Mouse (Mus musculus) forebrain, embryonic 15.5 days (tissue): ENCODE measurements around the gene Podn. TPM values are rescaled to one million over a fixed set of nuclear protein-coding genes. Genes with fewer than 3 reads are reported as not detected.

Source experiments
- ATAC-seq: fragments of 200-750 bp; cut with Nextera tagmentation; replicated peaks from 2 replicates; pipeline ENCODE4 v1.8.0; 2017; ENCODE audit warnings: mild to moderate bottlenecking, moderate TSS enrichment, moderate library complexity
- H3K27ac ChIP-seq: fragments of 300-500 bp; sonication (generic); replicated peaks from 2 replicates; pipeline ENCODE4 v1.5.1; 2015; ENCODE audit warnings: mild to moderate bottlenecking, inconsistent platforms
- H3K27me3 ChIP-seq: fragments of 300-500 bp; sonication (generic); 2 replicates; pipeline ENCODE4 v1.6.1; 2015; ENCODE audit warnings: inconsistent platforms
- H3K36me3 ChIP-seq: fragments of 300-500 bp; sonication (generic); 2 replicates; pipeline ENCODE4 v1.6.1; 2015; ENCODE audit warnings: mild to moderate bottlenecking, inconsistent platforms
- H3K4me1 ChIP-seq: fragments of 300-500 bp; sonication (generic); 2 replicates; pipeline ENCODE4 v1.6.1; 2015; ENCODE audit warnings: inconsistent platforms
- H3K4me2 ChIP-seq: fragments of 300-500 bp; sonication (generic); replicated peaks from 2 replicates; pipeline ENCODE4 v1.6.1; 2015; ENCODE audit warnings: mild to moderate bottlenecking, inconsistent platforms
- H3K4me3 ChIP-seq: fragments of 300-500 bp; sonication (generic); 2 replicates; pipeline ENCODE4 v1.5.1; 2015; ENCODE audit warnings: mild to moderate bottlenecking, inconsistent platforms
- H3K9ac ChIP-seq: fragments of 300-500 bp; sonication (generic); replicated peaks from 2 replicates; pipeline ENCODE4 v1.6.1; 2015; ENCODE audit warnings: mild to moderate bottlenecking, inconsistent platforms
- H3K9me3 ChIP-seq: fragments of 300-500 bp; sonication (generic); 2 replicates; pipeline ENCODE4 v1.6.1; 2016; ENCODE audit warnings: inconsistent platforms
- WGBS: fragments of 180-500 bp; shearing (Covaris S2); methylation state at CpG from one replicate; pipeline ENCODE4 v1.1.7; 2015; ENCODE audit warnings: mixed read lengths; 5-methylcytosine and 5-hydroxymethylcytosine counted together
- microRNA-seq: library from miRNA; unstranded; fragments of <30 nt; microRNA quantifications from one replicate; pipeline ENCODE4, GENCODE M21; 2016
- polyA plus RNA-seq: library from polyadenylated mRNA; unstranded; fragments of >200 nt; fragmentation: Nextera tagmentation; extraction: Ambion mirVana; gene quantifications from 2 replicates; pipeline ENCODE4 v1.2.1, GENCODE M21; 2015

The Podn gene
- polyA plus RNA-seq, 1 experiment from 2014 or later, result 0.14 TPM

DNA sequence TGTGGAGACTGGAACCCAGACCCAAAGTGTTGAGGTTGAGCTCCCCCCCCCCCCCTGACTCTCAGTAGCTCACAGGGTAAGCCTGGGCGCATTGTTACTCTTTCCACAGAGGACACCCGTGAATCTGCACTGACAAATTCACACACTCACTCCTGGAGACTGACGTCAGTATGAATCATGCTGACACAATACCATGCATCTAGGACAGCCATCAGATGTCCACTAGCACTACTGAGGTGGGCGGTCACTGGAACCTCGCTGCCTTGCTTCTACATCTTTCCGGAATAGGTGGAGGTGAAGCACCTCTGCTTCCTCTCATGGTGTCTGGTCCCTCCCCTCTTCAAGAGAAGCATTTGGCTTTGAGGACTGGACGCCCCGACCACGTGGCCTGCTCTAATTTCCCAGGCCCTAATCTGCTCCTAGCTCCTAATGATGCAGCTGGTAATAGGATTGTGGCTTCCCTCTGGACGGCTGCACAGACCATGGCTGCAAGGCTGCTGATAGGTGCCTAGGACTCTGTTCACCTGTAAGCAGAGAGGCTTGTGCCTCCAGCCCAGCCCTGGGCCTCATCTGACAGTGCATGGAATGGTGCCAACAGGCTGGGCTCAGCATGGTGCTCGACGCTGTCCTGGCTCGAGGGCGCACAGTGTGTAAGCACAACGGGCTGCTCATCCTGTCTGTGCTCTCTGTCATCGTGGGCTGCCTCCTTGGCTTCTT is 128.1 kb downstream of the Podn start, which contains the start of gene Slc1a7:
Gene Slc1a7, plus strand, starts transcription at position 367 of the 717 bp plus-strand sequence.
- Histone ChIP-seq H3K27me3 (no peaks in the 10 kb centered on the region), H3K36me3 (no peaks in the 10 kb centered on the region), H3K9me3 (no peaks in the 10 kb centered on the region), H3K9ac (no peak within 1 kb of the TSS), H3K4me2 (no peak within 1 kb of the TSS), H3K4me1 (no peaks in the 10 kb centered on the region), H3K27ac (no peak within 1 kb of the TSS), H3K4me3 (no peak within 1 kb of the TSS)
- WGBS, result 67% methylated on average over 16 of the region's 16 CpGs
- ATAC-seq, result no peak

GRCm38 (mm10) chr4:107966416-107967109 is 129.7 kb downstream of the Podn start:
- no peak overlapping the region for H3K27ac ChIP-seq
- no peak overlapping the region for H3K4me2 ChIP-seq
- H3K4me3 ChIP-seq, result no peak overlapping the region
- H3K9ac ChIP-seq, result no peak overlapping the region
- no peaks in the 10 kb centered on the region for H3K27me3 ChIP-seq
- WGBS, result 64% methylated on average over 5 of the region's 5 CpGs
- no peak for ATAC-seq
- no peaks in the 10 kb centered on the region for H3K36me3 ChIP-seq
- H3K9me3 ChIP-seq, result no peaks in the 10 kb centered on the region
- H3K4me1 ChIP-seq, result peaks cover 12% of the 10 kb centered on the region

Small RNAs within 50 kb of the gene (microRNA-seq; reads per million reads assigned to microRNA genes)
- not detected for gene Mir6397

Other genes with a start within 250 kb of the Podn start
- 141 and 152 TPM in 2 replicates for gene Magoh, start 216.7 kb downstream of the Podn start, polyA plus RNA-seq
- gene 0610037L13Rik, start 206.6 kb downstream of the Podn start, polyA plus RNA-seq, result 113 and 114 TPM in 2 replicates
- gene Cpt2, start 172.8 kb downstream of the Podn start, polyA plus RNA-seq, result 13.2 and 13.7 TPM in 2 replicates
- 0.05 TPM in 1 of 2 replicates, not detected in the other for gene Slc1a7, start 128.1 kb downstream of the Podn start, polyA plus RNA-seq
- 206 and 214 TPM in 2 replicates for gene Scp2, start 48.6 kb upstream of the Podn start, polyA plus RNA-seq
- 10.0 and 10.4 TPM in 2 replicates for gene Echdc2, start 69.0 kb upstream of the Podn start, polyA plus RNA-seq
- not detected in 2 replicates for gene Zyg11a, start 121.6 kb upstream of the Podn start, polyA plus RNA-seq
- 31.0 and 32.8 TPM in 2 replicates for gene Zyg11b, start 204.7 kb upstream of the Podn start, polyA plus RNA-seq
- 47.1 and 48.9 TPM in 2 replicates for gene Coa7, start 231.7 kb upstream of the Podn start, polyA plus RNA-seq